Mouse (Mus musculus): ENCODE data around the gene Dnajc5g.

Dnajc5g gene

DNA sequence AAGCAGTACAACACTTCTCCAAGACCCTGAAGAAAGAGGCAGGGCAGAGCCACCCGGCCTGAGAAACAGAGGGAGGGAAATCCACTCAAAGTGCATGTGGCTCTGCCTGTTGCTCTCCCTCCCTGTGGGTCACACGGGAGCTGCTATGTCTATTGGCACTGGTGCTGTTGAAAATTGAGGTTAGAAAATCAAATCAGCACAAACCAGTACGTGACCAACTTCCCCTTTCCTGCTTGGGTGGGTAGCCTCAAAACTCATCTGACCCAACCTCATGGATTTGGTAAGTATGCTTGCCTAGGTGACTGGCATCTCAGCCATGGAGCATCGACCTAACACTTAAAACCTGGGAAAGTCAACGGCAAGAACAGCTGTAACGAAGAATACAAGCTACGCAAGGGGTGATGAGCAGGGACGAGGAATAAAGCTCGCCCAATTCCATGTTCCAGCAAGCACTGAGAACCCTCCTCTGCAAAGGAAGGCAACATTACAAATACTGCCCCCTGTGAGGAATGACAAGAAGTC is at the start of gene Dnajc5g:
TSS of gene Dnajc5g (plus strand) at position 472 of the 522 bp plus-strand sequence.
- no peak for DNase-seq

DNA sequence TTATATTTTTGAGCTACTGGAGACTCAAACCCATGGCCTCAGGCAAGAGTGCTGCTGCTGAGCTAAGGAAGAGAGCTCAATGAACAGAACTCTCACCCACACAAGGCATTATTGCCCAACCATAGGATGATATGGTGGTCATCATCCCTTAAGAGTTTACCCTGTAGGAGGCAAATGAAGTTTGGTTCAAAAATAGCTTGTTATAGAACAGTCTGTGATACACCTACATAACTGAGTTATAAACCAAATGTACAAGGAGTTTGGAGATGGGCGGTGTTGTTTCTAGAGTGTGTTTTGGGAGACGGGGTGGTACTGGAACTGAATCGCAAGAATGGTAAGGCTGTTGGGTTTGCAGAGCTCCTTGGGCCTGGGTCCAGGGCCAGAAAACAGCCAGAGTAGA is 36.3 kb upstream of the Dnajc5g start:
- DNase-seq: no peak

DNA sequence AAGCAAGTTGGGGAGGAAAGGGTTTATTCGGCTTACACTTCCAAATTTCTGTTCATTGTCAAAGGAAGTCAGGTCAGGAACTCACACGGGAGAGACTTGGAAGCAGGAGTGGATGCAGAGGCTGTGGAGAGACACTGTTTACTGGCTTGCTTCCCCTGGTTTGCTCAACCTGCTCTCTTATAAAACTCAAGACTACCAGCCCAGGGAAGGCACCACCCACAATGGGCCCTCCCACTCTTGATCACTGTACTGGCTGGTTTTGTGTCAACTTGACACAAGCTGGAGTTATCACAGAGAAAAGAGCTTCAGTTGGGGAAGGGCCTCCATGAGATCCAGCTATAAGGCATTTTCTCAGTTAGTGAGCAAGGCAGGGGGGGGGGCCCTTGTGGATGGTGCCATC is 35.0 kb upstream of the Dnajc5g start:
- DNase-seq: no peak

DNA sequence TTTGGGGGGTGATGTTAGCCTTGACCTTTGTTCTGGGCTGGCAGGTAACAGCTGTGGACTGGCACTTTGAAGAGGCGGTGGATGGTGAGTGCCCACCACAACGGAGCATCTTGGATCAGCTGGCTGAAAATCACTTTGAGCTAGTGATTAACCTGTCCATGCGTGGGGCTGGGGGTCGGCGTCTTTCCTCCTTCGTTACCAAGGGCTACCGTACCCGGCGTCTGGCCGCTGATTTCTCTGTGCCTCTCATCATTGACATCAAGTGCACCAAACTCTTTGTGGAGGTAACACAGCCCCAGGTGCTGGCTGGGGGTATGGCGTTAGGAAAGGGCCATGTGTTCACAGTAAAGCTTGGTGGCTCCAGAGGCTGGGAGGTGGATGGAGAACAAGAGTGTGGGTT is 34.3 kb upstream of the Dnajc5g start:
- no peak for DNase-seq

DNA sequence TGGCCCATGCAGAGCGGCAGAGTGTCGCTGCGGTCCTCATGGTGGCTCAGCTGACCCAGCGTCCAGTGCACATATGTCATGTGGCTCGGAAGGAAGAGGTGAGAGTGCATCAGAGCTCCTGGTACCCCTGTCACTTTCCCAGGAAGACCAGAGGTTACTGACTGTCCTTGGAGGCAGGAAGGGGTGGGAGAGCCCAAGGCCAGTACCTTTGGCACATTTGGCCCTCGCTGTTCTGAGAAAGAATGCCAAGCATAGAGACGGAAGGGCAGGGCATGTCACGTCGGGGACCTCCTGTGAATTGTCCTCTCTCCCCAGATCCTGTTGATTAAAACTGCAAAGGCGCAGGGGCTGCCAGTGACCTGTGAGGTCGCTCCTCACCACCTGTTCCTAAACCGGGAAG is 32.9 kb upstream of the Dnajc5g start:
- DNase-seq: no peak

DNA sequence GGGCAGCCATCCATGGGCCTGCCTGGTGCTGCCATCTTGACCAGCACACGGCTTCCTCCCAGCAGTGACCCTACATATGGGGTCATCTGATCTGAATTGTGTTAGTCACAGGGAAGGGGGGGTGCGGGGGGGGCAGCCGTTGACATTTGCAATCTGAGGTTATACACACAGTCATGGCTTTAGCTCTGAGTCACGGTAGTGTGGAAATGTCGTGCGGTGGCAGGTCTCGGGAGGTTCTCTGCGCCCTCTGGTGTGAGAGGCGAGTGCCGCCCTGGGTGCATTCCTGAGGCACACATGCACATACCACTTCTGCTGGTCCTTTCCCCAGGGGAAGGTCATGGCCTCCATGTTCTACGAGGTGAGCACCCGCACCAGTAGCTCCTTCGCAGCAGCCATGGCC is 29.7 kb upstream of the Dnajc5g start:
- DNase-seq: no peak

DNA sequence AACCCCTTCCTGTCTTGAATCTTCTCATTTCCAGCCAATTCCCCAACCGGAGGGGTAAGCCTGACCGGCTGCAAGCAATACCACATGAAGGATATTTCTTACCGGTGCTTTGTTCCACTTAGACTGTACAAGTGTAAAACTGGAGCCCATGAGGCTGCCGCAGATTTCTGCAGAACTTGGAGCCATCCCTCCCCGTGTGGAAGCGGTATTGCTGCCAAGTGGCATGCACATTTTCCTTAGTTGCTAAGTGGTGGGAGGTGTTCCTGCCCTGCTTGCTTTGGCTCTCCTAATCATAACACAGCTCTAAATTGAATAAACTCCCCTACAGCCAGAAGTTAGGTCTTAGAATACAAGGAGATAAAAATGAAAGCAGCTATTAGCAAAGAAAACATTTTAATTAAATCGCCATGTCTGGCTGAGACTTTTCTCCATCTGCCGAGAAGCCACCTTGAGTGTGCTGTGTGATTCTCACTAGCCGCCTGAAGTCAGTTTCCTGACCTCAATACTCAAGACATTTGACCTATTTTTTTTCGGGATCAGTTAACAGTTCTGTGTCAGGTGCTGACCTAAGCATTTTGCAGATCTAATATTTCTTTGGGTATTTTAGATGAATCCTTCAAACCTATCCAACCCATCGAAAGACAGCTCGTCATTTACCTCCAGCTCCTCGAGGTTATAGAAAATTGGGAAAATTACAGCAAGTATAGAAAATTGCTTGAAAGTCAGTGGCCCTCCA is 25.9 kb upstream of the Dnajc5g start:
- DNase-seq: no peak

DNA sequence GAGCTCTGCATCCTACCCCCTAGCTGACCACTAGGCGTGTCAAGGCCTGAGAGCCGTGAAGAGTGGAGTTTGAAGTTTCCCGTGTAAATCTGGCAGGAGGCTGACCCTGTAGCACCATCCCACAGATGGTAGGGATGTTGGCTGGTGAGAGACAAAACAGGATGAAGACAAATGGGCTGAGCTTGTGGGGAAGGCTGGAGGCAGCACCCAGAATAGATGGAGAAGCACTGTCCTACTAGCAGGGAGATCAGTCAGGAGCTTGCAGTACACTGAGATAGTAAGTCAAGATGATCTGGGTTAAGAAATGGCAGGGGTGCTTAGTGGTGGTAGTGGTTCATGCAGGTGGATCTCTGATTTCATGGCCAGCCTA is 25.3 kb upstream of the Dnajc5g start:
- no peak for DNase-seq

DNA sequence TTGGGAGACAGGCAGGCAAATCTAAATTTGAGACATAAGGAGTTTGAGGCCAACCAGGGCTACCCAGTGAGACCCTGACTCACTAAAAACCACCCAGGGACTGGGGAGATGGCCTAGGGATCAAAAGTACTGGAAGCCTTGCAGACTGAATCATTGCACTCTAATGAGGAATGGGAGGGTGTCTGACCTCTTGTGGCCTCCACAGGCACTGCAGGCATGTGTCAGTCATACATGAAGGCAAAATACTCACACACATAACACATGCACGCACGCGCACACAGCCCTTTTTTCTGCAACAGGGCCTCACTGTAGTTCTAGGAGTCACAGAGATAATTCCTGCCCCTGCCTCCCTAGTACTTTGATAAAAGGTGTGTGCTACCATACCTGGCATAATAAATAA is 24.7 kb upstream of the Dnajc5g start:
- DNase-seq: peak in 1 of 2 experiments; percentile 47

DNA sequence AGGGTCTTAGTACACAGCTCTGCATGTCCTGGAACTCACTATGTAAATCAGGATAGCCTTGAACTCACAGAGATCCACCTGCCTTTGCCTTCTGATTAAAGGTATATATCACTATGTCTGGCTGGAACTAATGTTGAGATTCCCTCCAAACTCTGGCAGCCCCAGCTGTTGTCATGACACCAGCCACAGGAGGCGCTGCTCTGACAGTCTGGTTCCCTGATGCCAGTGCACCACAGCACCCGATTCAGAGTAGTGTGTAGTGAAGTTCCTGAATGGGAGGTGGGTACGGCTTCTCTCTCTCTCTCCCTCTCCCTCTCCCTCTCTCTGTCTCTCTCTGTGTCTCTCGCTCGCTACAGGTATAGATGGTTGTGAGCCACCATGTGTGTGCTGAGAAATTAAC is 23.7 kb upstream of the Dnajc5g start:
- DNase-seq: peak; percentile 49 to 75

DNA sequence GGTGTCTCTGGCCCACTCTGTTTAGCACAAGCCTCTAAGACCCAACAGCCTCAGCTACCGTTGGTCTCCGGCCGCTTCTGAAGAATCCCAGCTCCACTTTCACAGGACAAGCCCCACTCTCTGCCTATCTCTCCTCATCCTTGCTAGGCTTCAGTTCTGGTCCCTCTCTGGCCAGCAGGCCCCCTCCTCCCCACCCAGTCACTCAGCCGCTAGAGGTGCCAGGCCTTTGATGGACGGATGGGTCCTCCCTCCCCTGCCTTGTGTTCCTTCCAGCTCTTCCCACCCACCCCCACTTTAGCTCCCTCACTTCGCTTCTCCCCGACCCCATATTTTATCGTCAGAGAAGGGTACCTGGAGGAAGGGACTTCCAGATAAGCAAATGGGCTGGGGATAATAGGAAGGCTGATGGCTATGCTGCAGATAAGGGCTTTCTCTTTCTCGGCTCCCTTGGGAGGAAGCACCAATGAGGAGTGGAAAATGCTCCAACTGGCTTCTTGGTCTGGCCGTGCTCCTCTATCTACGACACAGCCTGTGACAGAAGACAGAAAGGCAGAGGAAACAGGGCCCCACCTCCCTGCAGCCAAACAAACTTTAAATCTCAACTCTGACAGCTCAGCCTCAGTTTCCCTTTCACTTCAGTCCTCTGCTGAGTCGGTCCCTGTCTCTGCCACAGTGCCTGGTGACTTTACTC is 23.0 kb upstream of the Dnajc5g start:
- no peak for DNase-seq

DNA sequence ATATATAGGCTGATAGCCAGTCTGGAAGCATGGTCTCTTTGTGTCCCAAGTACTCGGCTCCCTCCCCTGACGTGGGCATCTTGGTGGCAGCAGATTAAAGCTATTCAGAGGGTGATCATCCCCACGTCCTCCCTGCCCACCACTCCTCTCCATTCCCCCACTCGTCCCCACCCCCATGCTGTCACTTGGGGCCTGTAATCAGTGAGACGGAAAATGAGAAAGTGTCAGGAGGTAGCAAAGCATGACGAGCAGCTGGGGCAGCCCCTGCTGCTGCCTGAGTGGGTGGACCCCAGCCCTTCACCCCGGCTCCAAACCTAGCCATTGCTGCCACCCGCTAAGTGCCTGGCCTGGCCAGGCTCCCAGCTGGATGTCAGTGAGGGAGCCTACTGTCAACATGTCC is 22.1 kb upstream of the Dnajc5g start:
- DNase-seq: peak; percentile 32 to 35

DNA sequence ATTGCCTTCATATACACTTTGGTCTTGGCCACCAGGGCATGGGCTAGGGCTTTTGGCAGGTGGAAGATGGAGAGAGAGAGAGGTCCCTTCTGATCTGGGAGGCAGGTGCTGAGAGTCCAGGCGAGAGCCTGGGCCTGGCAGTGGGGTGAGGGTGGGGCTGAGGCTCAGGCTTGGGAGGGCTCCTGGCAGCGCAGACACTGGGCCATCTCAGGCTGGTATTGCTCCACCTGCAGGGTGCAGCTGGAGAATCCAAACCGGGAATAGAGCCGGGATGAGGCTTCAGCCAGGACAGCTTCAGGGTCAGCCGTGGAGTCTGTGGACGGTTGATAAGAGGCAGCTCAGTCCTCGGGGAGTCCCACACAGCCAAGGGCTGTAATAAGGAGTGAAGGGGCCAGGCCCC is 19.5 kb upstream of the Dnajc5g start:
- no peak for DNase-seq

DNA sequence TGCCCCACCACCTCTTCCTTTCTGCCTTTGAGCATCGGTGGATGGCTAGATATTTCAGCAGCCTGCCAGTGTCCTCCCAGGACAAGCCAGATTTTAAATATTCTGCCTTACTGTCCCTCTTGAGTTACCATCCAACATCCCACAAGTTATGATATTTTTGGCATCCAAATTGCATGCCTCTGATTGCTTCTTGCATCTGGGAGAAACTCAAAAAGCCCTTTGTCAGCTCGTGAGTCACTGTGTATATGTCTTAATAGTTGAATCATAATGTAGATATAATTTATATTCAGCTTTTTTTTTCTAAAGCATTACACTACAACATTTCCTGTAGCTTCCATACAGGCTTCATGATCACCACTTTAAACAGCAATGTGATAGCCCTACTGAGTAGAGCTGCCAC is 19.0 kb upstream of the Dnajc5g start:
- DNase-seq: no peak

DNA sequence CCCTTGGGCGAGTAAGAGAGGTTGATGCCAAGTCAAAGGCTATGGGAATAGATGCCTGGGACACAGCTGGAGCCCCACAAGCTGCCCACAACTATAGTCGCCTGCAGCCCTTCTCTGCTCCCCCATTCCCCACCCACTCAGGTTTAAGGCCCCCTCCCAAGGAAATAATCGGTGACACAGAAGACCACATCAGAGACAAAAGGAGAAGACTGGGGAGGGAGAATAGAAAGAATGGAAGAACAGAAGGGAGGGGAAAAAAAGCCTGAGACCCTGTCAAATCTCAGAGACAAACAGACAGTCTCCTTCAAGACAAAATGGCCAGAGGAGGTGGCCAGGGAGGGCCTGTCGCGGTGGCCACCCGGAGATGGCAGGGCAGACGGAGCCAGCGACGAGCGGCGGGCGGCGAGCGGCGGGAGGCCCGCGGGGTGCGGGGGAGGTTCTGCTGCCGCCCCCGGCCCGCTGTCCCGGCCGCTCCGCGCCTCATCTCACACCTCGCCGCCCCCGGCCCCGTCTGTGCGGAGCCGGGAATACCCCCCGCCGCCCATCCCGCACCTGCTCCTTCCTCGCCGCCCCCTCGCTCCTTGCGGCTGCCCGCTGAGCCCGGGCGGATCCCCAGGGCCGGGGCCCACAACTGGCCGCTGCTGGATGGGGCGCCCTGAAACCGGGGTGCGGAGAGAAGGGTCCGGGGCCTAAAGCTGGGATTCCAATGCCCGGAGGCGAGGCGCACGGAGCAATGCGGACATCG is 13.7 kb upstream of the Dnajc5g start:
- DNase-seq: no peak

DNA sequence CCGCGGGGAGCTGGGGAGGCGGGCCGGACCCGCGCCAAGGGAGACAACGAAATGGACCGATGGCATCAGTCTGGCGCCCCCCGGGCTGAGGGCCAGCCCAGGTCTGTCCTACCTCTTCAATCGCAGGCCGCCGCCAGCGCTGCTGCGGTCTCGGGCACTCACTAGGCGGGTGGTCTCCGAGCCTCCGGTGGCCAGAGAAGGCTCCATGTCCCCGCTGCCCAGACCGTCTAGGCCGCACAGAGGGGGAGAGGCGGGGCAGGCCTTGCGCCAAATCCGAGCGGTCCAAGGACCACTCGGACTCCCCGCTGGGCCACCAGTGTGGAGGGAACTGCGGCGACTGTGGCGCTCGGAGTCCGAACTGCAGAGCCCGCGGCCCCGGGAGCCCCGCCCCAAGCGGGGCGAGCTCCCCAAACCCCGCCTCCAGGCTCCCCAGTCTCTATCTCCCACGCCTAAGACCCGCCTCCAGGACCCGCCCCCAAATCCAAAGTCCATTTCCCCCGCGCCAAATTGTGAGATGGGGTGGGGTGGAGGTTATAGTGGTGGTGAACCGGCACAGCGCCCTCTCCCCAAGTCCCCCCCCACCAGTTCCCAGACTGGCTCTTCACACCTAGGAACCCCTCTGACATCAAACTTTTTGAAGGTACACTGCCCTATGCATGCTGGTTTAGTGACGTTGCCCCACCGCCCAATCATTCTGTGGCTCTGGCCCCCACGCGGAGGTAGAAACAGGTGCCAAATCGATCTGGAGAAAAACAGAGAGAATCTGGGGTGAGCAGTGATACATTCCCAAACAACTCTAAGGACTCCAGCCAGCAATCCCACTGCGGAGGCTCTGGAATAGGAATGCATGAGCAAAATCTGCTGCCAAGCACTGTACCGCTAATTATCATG is 12.7 kb upstream of the Dnajc5g start:
- peak in 1 of 2 experiments; percentile 44 for DNase-seq

DNA sequence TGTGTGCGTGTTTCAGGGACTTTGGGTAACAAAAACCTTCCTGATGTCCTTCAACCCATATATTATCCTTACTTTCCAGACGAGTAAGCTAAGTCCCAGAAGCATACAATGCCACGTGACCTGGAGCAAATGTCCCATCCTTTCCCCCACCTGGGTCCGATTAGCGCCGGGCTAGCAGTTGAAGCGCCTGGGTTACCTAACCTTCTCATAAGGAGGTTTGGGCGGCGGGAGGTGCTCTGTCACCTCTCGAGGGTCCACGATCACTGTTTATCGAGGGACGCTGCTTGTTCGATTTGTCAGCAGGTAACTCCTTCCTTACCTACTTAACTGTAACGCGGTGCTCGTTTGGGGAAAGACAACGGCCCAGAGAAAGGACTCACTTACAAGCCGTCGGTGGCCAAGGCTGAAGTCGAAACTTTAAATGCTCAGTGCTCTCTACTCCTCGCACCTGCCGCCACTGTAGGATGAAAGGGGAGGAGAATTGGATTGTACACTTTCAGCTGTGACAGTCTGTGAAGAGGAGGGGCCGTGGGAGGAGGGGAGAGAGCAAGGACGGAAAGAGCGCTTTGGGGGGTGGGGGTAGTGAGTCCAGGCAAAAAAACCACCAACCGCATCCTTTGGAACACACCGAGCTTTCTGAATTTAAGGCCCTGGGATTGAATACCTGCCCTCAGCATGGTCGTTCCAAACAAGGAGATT is 11.8 kb upstream of the Dnajc5g start:
- DNase-seq: no peak

DNA sequence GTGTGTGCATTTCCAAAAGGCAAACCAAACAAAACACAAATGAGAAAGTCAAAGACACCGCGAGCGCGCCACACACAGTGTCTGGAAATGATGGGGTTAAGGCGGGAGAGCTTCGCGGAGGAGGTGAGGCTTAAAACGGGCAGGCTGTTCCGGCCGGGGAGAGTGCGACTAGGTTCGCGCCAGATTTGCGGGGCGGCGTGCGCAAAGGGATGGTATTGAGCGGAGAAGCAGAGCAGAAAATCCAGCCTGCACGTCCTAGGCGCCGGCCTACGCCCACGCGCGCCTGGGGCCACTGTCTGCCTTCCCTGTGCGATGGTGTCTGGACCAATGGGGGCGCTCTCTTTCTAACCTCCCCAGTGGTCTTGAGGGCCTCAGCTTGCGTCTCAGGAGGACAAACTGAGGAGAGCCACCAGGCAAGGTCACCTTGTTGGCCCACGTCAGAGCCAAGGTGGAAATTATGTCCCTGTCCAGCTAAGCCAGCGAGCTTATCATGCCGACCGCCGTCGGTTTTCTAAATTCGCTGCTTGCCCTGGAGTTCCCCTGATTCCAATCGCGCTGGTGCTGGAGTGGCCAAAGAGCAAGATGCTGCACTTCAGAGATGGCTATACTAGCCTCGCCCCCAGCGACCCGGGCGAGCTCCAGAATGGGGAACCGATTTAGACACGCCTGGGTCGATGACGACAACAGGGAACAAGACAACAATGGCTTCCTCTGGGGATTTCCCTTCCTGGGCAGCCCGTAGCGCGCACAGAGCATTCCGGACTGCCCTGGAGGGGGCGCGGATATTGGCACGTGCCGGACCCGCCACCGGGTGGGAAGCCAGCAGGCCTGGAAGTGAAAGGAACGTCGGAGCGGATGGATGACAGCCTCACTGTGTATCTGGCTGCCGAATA is 11.0 kb upstream of the Dnajc5g start:
- DNase-seq: peak; percentile 65

DNA sequence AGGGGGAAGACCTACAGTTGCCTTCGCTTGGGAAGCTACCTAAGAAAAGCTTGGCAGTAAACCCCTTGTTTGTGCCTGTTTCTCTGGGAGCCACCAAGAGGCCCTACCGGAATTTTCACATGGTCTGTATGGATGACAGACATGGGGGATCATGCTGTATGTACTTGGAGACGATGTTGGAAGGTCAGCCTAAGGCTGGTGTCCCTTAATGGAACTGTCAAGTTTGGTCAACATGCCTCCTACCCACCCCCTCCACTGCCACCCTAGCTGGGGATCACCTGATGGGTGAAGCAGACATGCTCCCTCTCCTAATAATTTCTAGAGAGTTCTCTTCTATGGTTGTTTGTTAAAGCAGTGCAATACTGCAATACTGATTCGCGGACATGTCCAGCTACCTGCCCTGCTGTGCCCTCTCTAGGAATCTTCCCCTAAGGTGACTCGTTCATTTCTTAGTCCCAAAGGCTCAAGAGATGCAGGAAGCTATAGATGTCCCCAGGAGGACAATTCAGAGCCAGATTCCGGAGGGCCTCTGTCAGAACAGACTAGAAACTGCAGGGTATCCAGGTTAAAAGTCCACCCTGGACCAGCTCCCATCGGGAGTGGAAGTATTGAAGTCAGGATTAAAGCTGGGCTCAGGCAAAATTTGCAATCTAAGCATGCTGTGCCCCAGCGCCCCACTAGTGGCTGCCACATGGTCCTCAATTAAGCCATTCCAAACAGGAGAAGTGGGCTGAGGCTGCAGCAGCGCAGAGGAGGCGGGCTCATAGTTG is 10.2 kb upstream of the Dnajc5g start:
- DNase-seq: no peak

DNA sequence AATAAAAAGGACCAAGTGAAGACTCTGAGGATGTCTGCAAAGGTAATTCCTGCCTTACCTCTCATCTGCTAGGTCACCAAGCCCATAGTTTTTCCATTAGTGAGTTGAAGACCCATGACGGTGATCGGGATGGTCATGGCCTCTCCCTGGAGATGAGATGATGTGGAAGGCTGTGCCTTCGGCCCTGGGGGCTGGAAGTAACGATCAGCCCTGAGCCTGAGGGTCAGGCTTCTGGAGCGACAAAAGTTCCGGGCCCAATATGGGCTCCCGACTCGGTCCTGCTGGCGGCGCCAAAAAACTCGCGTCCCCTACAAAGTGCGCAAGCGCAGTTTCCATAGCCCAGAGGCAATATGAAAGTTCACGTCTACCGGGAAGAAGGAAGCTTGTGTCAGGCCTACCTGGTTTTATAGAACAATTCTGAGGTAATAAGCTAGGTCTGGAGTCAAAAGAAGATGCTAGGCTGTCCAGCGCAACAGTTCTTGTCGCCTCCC is 2.0 kb downstream of the Dnajc5g start, which contains the start of gene Slc30a3:
TSS of gene Slc30a3 (minus strand) at position 238 of the 491 bp plus-strand sequence.
- no peak for DNase-seq

Measured in spleen, adult 18-20 months (tissue).